Mouse (Mus musculus) heart, postnatal 4 days (tissue): Measurements from ENCODE around the gene Tubb2b. TPM values are rescaled to one million over a fixed set of nuclear protein-coding genes. Genes with fewer than 3 reads are reported as not detected.
"Not testable (repeated sequence)": the region's sequence is repeated elsewhere in the genome, so short reads cannot be mapped to it uniquely, and the experiment has no call there.

Source experiments
- DNase-seq: peaks from one replicate; pipeline ENCODE4 v3.0.0; 2021
- total RNA-seq, 2 experiments: library from RNA; stranded (reverse); gene quantifications; 2 replicates each; pipeline ENCODE4 v1.2.3; 2021

The Tubb2b gene
- total RNA-seq, 2 experiments from 2014 or later: 100 to 106 TPM

DNA sequence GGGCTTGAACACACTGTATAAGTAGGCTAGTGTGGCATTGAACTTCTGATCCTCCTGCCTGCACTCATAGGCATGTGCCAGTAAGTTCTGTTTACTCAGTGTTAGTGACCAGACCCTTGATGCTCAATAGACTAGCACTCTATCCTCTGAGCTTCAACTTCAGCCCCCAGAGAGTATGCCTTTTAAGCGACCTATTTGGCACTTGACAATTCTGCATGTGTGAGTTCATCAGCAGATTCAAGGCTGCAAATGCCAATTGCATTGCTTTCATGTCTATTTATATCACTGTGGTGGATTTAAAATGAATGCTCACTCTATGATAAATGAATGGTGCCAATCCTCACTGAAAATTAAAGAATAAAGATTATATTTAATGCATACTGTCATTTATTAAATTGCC, 24.9 kb downstream of the Tubb2b start:
- no peak for DNase-seq

DNA sequence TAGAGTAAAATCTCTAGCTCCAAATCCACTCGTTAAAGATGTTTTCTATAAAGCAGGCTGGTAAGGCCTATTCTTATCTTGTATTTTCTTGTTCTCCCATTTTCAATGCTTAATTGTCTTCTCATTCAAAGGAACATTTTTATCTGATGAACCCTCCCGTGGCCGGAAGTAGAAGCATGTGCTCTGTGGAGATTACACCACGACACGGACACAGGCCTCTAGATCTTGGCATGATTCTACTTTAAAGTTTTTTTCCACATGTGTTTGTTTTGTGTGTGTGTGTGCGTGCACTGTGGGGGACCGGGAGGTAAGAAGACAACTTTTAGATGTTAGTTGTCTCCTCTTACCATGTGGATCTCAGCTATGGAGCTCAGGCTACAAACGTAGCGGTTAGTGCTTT, 28.4 kb downstream of the Tubb2b start:
- no peak for DNase-seq

DNA sequence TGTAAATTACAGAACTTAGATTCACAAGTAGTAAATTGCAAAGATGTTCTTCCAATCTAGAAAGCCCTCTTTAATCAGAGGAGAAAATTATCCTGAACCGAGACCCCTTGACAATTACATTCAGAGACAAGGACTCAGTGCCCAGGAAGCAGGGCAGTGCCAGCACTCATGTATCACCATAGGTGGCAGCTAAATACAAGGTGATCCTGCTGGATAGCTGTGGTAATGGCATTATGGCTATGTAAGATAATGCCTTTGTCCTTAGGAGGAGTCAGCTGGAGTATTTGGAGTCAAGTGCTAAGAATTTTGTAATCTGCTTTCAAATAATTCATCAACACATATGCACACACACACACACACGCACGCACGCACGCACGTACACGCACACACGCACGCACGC, 29.0 kb downstream of the Tubb2b start:
- DNase-seq: no peak

DNA sequence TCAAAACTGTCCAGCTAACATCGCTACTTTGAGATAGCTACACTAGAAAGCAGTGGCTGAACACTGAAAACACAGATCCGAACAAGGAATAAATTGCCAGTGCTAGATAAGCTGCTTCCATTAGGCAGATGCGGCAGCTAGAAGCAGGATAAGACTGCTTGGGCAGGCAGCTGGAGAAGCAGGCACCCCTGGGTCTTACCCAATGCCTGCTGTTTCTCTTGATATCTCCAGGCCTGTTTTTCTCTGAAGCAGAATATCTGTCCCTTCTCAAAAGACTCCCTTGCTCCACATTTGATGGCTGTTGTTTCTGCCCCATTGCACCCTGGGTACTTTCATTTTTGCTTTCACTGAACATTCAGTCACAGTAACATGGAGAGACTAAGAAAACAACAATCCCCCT, 29.5 kb downstream of the Tubb2b start:
- no peak for DNase-seq

DNA sequence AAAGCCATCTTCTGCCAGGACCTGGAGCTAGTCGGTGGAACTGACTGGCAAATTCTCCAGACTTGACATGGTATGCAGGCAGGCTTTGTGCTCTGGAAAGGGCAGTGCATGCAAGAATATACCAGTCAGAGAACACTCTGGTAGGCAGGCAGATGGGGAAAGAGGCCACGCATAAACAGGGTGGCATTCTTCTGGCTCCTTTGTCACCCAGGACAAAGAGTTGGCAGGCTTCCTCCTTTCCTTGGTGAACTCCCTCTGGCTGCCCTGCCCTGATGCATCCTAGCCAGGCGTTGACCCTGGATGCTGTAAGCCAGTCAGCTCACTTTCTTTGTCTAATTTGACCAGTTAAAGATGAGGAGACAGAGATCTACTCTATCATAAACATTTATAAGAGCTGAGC, 33.2 kb downstream of the Tubb2b start:
- DNase-seq: no peak

DNA sequence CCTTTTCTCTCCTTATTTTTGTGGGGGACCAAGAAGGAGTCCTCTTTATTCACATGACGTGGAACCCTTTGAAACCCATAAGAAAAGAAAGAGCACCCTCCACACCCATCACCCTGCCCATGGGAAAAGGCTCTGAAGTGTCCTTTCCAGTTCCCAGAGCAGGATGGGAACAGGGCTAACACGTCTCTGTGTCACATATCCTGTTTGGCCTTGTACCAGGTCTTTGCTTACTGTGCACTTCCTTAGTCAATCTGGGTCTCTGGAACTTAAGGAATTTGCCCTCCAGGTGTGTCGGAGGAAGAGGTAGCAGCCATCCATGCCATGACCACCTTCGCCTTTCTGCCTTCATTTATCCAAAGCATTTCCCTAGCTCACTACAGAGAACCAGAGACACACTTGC, 33.8 kb downstream of the Tubb2b start:
- DNase-seq: no peak

DNA sequence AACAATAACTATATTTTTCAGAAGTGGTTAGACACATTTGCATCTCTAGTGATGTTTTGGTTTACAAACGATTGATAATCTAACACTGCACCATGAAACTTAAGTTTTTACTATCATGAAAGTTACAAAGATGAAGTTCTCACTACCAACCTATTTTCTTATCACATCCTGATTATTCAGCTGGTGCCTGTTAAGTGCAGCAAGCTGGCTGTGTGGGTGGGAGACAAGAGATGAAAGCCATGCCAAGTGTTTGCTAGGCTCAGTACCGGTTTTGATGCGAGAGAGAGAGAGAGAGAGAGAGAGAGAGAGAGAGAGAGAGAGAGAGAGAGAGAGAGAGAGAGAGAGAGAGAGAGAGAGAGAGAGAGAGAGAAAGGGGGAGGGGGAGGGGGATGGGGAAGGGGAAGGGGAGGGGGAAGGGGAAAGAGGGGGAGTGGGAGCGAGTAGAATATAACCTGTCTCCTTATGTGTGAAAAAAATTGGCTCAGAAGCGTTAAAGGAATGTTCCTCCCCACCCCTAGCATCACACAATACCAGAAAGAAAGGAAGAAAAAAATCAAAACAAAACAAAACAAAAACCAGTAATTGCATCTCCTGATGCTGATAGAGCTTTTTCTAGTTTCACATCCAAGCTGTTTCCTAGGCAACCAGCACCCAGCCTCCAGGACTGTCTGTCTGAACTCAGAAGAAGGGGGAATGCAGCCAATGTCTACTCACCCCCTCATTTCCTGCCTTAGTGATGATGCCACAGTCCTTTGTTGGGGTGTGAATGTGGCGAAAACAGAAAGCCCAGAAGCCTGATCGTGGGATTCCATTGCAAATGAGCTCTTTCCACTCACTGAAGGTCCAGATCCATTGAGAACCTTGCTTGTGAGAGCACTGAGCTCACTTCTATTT, 34.5 kb downstream of the Tubb2b start:
- DNase-seq: peak; percentile 38

DNA sequence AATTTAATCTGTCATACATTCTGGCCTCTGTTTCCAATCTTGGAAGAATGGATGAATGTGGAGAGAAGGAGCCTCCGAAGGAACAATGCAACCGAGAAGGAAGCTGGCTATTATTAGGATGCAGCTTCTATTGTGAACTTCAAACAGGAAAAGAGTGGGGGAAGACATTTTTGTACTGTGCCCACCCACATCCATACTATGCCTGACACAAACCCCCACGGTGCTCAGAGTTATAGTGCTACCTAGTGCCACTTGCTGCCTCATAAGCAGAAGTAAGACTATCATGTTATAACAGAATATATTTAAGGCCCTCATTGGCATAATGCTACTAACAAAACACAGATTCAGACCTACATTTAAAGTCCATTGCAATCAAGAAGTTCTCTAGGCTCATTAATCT, 40.9 kb downstream of the Tubb2b start:
- DNase-seq: no peak

DNA sequence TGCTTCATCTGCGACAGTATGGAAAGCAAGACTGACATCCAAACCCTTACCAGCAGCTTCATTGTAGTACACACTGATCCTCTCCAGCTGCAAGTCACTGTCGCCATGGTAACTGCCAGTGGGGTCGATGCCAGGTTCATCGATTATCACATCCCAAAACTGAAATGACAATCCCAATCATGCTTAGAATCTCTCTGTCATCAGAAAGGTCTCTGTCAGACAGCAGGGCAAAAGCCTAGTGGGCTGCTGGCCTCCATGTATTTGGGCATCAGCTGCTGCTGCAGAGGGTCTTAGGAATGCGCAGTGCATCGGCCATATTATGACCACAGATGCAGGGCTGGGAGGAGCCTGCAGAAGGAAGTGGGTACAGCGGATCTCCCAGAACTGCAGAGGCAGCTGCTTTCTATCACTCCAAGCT, 41.4 kb downstream of the Tubb2b start:
- no peak for DNase-seq

DNA sequence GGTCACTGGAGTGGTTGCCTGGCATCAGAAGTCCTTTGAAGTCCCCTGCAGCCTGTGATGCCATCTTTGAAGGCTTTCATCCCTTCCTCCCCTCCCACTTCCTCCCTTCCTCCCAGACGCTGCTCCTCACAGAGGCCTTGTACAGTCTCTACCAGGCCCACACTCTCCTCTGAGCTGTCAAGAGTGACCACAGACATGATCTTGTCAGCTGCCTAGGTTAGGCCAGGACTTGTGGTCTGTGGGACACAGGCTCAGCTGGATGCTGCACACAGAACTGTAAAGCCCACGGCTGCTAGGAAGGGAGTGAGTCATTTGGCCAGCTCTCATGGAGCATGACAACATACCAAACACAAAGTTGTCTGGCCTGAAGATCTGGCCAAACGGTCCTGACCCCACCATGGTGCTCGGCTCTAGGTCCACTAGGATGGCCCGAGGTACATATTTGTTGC, 42.0 kb downstream of the Tubb2b start:
- not testable (repeated sequence) for DNase-seq

DNA sequence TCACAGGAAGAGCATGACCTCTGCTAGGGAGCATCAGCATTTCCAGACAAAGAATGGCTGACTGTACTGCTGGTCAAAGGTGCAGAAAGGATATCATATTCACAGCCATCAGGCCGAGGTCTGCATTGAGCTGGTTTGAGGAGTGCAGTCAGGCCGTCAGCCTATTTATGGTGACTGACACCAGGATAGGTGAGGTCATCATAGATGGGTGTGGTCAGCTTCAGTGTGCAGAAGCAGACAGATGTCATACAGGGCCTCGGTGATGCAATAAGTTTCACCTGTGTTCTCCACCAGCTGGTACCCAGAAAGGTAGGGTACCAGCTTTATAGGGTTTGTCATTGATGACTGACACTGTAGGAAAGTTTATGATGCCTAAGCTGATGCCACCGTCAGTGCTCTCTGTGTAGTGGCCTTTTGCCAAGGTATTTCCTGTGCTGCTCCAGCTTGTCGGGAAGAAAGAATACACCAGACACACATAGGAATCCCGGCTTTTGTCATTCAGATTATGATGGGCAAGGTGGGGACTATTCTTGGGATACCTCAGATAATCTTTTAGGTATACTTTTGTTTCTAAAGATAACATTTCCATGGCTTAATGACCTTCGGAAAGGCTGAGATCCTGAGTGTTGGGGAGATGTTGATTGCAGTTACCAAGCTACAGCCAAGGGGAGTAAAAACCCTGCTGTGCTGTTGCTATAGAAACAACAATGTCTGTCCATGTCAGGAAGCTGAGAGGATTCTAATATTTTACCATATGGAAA, 43.0 kb downstream of the Tubb2b start:
- no peak for DNase-seq

DNA sequence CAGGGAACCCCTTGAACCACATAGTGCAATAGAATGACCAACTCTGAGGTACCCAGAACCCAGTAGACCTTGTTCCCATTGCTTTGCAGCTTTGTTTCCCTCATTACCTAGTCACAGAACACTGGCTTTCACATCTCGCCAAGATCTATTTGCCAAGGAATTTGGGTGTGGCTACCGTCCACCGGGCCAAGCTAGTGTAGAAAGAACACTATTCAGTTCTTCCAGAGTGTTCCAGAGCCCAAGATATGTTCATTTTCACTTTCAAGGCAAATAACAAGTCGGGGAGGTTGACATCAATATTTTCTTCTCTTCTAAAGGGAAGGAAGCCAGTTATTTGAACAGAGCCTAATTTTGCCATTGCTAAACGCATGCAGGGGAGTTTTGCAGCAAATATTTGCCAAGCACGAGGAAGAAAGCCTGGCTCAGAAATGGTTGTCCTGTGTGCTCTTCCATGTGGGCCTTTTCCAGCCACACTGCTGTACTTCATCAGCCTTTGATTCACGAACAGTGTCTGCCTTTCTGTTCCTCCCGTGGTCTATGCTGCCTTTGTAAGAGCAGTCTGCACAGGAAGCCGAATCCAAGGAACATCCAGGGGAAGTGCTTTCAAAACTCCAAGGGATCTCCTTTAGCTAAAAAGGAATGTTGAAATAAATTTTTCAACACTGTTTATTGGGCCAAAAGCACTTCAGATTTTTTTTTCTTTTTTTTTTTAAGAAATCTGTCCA, 46.1 kb downstream of the Tubb2b start:
- no peak for DNase-seq

DNA sequence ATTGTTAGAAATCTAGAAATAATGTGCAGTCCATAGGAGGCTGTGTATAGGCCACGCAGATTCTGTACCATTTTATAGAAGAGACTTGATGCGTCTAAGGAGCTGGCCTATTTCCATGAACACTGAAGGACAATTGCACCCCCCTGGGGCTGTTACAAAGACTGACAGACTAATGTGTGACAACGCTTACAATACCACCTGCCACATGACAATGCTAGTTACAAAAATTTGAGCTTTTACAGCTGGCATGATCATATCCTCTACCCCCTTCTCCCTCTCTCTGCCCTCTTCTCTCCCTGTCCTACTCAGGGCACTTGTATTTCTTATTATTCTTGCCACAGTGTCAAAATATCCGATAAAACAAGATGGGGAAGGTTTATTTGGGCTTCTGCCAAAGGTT, 48.3 kb downstream of the Tubb2b start:
- no peak for DNase-seq

DNA sequence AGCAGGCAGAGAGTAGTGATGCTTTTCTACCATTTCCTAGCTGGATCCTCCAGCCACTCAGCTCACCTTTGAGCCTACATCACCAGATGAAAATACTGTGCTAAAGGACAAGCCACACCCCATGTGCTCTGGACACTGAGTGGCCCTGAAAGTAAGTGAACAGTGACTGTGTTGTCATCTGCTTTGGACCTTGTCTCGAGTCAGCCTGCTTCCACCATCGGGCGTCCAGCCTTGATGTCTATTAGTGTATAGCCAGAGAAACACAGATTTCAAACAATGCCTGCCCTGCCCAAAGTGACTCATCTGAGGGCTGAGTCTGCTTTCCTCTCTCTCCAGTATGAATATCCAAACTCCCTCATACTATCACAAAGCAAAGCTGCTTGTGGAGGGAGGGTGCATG, 50.5 kb downstream of the Tubb2b start:
- DNase-seq: no peak

DNA sequence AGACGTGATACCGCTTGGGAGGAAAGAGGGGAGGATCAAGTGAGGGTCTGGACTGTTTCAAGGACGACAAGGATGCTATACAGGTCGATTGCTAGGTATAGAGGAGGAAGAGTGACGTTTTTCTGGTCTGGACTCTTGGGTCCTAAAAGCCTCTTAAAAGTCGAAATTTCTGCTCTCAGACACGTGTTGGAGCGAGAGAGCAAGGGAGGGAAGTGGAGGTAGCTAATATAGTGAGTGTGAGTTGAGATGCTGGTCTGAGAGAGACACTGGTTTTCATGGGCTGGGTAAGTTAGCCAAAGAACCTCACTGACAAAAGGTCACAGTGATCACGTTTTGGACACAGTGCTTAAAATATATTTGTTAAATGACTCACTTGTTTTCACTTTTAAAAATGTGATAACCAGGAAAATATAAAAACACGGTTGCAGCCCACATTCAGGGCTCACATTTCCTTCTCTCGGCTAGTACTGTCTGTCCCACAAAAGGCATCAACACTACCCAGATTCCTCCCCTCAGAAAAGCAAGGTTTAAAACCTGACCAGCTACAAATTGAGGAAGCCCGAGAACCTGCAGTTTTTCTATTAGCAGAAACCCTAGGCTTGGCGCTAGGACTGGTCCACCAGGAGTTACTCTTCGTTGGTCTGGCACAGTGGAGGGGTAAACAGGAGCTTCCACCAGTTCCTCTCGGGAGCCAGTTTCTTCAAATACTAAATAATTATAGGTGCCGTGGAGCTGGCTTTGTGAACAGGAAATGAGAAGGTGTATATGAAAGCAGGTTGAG, 51.6 kb downstream of the Tubb2b start:
- no peak for DNase-seq

DNA sequence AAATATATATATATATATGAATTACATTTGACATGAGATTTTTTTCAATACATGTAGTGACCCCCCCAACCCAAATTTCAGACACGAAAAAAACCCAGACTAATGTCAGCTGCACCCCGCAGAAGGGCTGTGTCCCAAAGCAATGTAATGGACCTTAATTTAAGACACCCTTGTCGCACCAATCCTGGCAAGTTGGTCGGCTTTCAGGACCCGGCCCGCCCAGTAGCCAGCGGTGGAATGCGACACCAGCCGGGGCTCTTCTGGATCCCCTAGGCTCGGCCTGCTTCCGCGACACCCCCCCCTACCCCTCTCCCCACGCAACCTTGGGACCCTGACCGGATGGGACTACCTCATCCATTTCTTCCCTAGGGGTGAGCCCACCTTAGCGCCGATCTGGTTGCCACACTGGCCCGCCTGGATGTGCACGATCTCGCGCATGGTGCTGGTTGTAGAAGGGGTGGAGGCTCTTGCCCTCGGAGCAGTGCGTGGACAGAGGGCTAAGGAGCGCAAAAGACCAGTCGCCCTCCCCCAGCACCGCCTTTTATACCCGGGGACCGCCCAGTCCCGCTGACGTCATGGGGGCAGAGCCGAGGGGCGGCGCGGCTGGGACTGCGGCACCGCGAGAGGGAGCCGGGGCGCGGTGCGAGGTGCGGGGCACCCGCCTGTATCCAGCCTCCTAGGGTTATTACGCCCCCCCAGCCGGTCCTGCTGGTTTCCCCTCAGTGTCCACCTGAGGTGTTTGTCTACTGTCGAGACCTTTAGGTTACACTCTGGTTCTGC, 52.6 kb downstream of the Tubb2b start, which contains the start of gene Tubb2a:
Gene Tubb2a (minus strand): TSS at position 516 of the 780 bp plus-strand sequence.
- DNase-seq: peak; percentile 98

Other genes with a start within 250 kb of the Tubb2b start
- gene Serpinb6c, start 224.8 kb downstream of the Tubb2b start, total RNA-seq: under 1 TPM; 0.20 to 0.29 TPM
- 10 to 100 TPM; 21.6 to 23.9 TPM for gene Nqo2, start 165.8 kb downstream of the Tubb2b start, total RNA-seq
- 10 to 100 TPM; 11.8 to 13.2 TPM for gene Ripk1, start 128.1 kb downstream of the Tubb2b start, total RNA-seq
- gene Serpinb6a, start 127.7 kb downstream of the Tubb2b start, total RNA-seq: 10 to 100 TPM; 91.9 to 96.1 TPM
- gene Bphl, start 92.9 kb downstream of the Tubb2b start, total RNA-seq: 10 to 100 TPM; 28.5 to 29.2 TPM
- gene Tubb2a, start 52.5 kb downstream of the Tubb2b start, total RNA-seq: 100 to 1,000 TPM; 168 to 177 TPM
- 10 to 100 TPM; 41.1 to 41.3 TPM for gene Psmg4, start 32.5 kb upstream of the Tubb2b start, total RNA-seq
- 10 to 100 TPM in 1 of 2 experiments, 1 to 10 TPM in 1; 8.2 to 10.6 TPM for gene Slc22a23, start 214.7 kb upstream of the Tubb2b start, total RNA-seq